Mouse (Mus musculus) liver, embryonic 14.5 days (tissue): Measurements from ENCODE around the gene Tle2. TPM values are rescaled to one million over a fixed set of nuclear protein-coding genes. Genes with fewer than 3 reads are reported as not detected.
A peak's percentile ranks its signal among the peaks of the same experiment; 100 is the strongest.

Experiments
- ATAC-seq: fragments of 200-750 bp; cut with Nextera tagmentation; 2 replicates; pipeline ENCODE4 v1.8.0; 2017; ENCODE audit warnings: moderate number of reproducible peaks, mild to moderate bottlenecking, moderate library complexity; ENCODE audit not compliant: insufficient read depth
- DNase-seq, 3 experiments: peaks; one replicate each; pipeline ENCODE4 v3.0.0-alpha.2; 2012 to 2013; ENCODE audit warnings: low read depth in 3 of 3, low spot score in 3 of 3
- H3K27ac ChIP-seq: fragments of 300-500 bp; sonication (generic); 2 replicates; pipeline ENCODE4 v1.5.1; 2014; ENCODE audit warnings: moderate library complexity, mild to moderate bottlenecking, control low read depth, inconsistent platforms
- H3K27me3 ChIP-seq: fragments of 300-500 bp; sonication (generic); 2 replicates; pipeline ENCODE4 v1.6.1; 2014; ENCODE audit warnings: mild to moderate bottlenecking, low read length, moderate library complexity; ENCODE audit not compliant: control insufficient read depth, insufficient read depth
- H3K36me3 ChIP-seq: fragments of 300-500 bp; sonication (generic); replicated peaks from 2 replicates; pipeline ENCODE4 v1.6.1; 2014; ENCODE audit warnings: low read depth; ENCODE audit not compliant: control insufficient read depth, insufficient read depth
- H3K4me1 ChIP-seq, 2 experiments: fragments of 200-500 bp in 1 of 2; fragments of 300-500 bp in 1 of 2; sonication (generic) in 1 of 2; replicated peaks; 2 replicates each; pipeline ENCODE4 v1.6.1; 2012 to 2014; ENCODE audit warnings: antibody characterized with exemption in 1 of 2, inconsistent platforms in 1 of 2, low read length in 1 of 2; ENCODE audit not compliant: control insufficient read depth in 2 of 2, insufficient read depth in 2 of 2
- H3K4me2 ChIP-seq: fragments of 300-500 bp; sonication (generic); 2 replicates; pipeline ENCODE4 v1.6.1; 2014; ENCODE audit warnings: low read depth, mild to moderate bottlenecking, control low read depth, moderate library complexity
- H3K4me3 ChIP-seq, 2 experiments: fragments of 200-500 bp in 1 of 2; fragments of 300-500 bp in 1 of 2; sonication (generic) in 1 of 2; 2 replicates each; pipeline ENCODE4 v1.5.1; 2012 to 2014; ENCODE audit warnings: low read depth in 2 of 2, low read length in 2 of 2, mild to moderate bottlenecking in 2 of 2, control low read depth in 1 of 2, inconsistent platforms in 1 of 2, moderate library complexity in 1 of 2; ENCODE audit not compliant: insufficient read depth in 1 of 2
- H3K9ac ChIP-seq: fragments of 300-500 bp; sonication (generic); replicated peaks from 2 replicates; pipeline ENCODE4 v1.6.1; 2014; ENCODE audit warnings: mild to moderate bottlenecking, control low read depth, moderate library complexity
- H3K9me3 ChIP-seq: fragments of 300-500 bp; sonication (generic); 2 replicates; pipeline ENCODE4 v1.6.1; 2016; ENCODE audit warnings: low read length, mixed read lengths; ENCODE audit not compliant: control insufficient read depth
- CTCF ChIP-seq: IDR thresholded peaks from 2 replicates; pipeline ENCODE4 v1.5.1; 2016; ENCODE audit warnings: antibody characterized with exemption, low read depth, control low read depth
- EP300 ChIP-seq: IDR thresholded peaks from 2 replicates; pipeline ENCODE4 v1.6.1; 2016; ENCODE audit warnings: antibody characterized with exemption, low read depth
- WGBS: fragments of 180-500 bp; shearing (Covaris S2); extraction: QIAGEN DNeasy Blood & Tissue Kit; methylation state at CpG from one replicate; pipeline ENCODE4 v1.1.7; 2014; ENCODE audit not compliant: insufficient replicate concordance; 5-methylcytosine and 5-hydroxymethylcytosine counted together
- polyA plus RNA-seq, 2 experiments: library from polyadenylated mRNA; depleted of rRNA in 1 of 2; stranded (reverse) in 1 of 2; unstranded in 1 of 2; fragments of >200 nt; fragmentation: Nextera tagmentation in 1 of 2; extraction: Ambion mirVana in 1 of 2; gene quantifications; 2 replicates each; pipeline versions ENCODE4 v1.2.1 to v1.2.3; 2012 to 2014

The Tle2 gene
- polyA plus RNA-seq, 2 experiments = 0.90 to 5.2 TPM

DNA sequence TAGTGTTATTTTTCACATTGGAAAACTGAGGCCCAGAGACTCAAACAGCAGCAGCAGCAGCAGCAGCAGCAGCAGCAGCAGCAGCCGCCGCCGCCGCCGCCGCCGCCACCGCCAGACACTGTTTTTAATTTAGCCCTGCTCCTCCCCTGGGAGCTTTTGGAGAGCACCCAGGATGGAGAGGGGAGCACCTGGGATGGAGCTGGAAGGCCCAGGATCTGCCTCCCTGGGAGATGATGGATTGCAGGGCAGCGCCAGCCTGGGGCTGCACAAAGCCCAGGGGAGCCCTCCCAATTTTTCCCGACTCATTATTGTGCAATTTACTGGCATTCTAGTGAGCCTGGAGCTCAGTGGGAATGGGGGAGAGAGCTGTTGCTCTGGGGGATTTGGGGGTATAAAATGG is 22.2 kb downstream of the Tle2 start:
- TF ChIP-seq CTCF (no peak), EP300 (no peak)
- H3K27ac ChIP-seq = no peak overlapping the region
- peak overlapping the region; percentile 44 for H3K4me2 ChIP-seq
- H3K27me3 ChIP-seq = peaks cover 15% of the 10 kb centered on the region
- no peaks in the 10 kb centered on the region for H3K9me3 ChIP-seq
- ATAC-seq (no peak), DNase-seq (no peak)
- peaks cover 15 to 32% of the 10 kb centered on the region in 2 experiments for H3K4me1 ChIP-seq
- H3K36me3 ChIP-seq = no peaks in the 10 kb centered on the region
- 23% methylated on average over 10 of the region's 10 CpGs for WGBS
- peak overlapping the region in 1 of 2 experiments; percentile 27; a peak in 1 of 4 replicates for H3K4me3 ChIP-seq
- H3K9ac ChIP-seq = no peak overlapping the region

GRCm38 (mm10) chr10:81597137-81597950 is 23.0 kb downstream of the Tle2 start:
- Histone ChIP-seq H3K4me2 (peak overlapping the region; percentile 44), H3K4me1 (peaks cover 16 to 36% of the 10 kb centered on the region in 2 experiments), H3K9me3 (no peaks in the 10 kb centered on the region), H3K27me3 (peaks cover 15% of the 10 kb centered on the region), H3K27ac (no peak overlapping the region), H3K9ac (no peak overlapping the region), H3K36me3 (no peaks in the 10 kb centered on the region), H3K4me3 (peak overlapping the region in 1 of 2 experiments; percentile 22; a peak in 1 of 4 replicates)
- no peak for DNase-seq
- TF ChIP-seq EP300 = no peak
- TF ChIP-seq CTCF = no peak
- no peak for ATAC-seq
- WGBS = 9% methylated on average over 12 of the region's 12 CpGs

- H3K36me3 ChIP-seq = no peaks in the 10 kb centered on the region
- H3K4me2 ChIP-seq = no peak overlapping the region
- ATAC-seq = no peak
- H3K9me3 ChIP-seq = no peaks in the 10 kb centered on the region
- no peak for DNase-seq
- peaks cover 16 to 43% of the 10 kb centered on the region in 2 experiments for H3K4me1 ChIP-seq
- TF ChIP-seq CTCF (no peak), EP300 (no peak)
- 37% methylated on average over 3 of the region's 3 CpGs for WGBS
- no peak overlapping the region for H3K9ac ChIP-seq
- H3K4me3 ChIP-seq = no peak overlapping the region
- no peak overlapping the region for H3K27ac ChIP-seq
- peaks cover 15% of the 10 kb centered on the region for H3K27me3 ChIP-seq
These were observed 24.0 kb downstream of the Tle2 start for GRCm38 (mm10) chr10:81598342-81598741.

GRCm38 (mm10) chr10:81598871-81599270 is 24.5 kb downstream of the Tle2 start:
- ATAC-seq (no peak), DNase-seq (no peak)
- TF ChIP-seq CTCF (no peak), EP300 (no peak)
- H3K9me3 ChIP-seq = no peaks in the 10 kb centered on the region
- H3K4me3 ChIP-seq = no peak overlapping the region
- no peaks in the 10 kb centered on the region for H3K36me3 ChIP-seq
- 44% methylated on average over 6 of the region's 6 CpGs for WGBS
- H3K27me3 ChIP-seq = peaks cover 15% of the 10 kb centered on the region
- no peak overlapping the region for H3K27ac ChIP-seq
- peaks cover 16 to 43% of the 10 kb centered on the region in 2 experiments for H3K4me1 ChIP-seq
- no peak overlapping the region for H3K9ac ChIP-seq
- H3K4me2 ChIP-seq = no peak overlapping the region

- no peak overlapping the region for H3K4me2 ChIP-seq
- peaks cover 18 to 44% of the 10 kb centered on the region in 2 experiments for H3K4me1 ChIP-seq
- TF ChIP-seq CTCF = no peak
- TF ChIP-seq EP300 = no peak
- H3K27me3 ChIP-seq = peaks cover 15% of the 10 kb centered on the region
- no peaks in the 10 kb centered on the region for H3K36me3 ChIP-seq
- H3K9me3 ChIP-seq = no peaks in the 10 kb centered on the region
- no peak overlapping the region for H3K4me3 ChIP-seq
- 63% methylated on average over 5 of the region's 5 CpGs for WGBS
- no peak for DNase-seq
- H3K9ac ChIP-seq = no peak overlapping the region
- no peak for ATAC-seq
- no peak overlapping the region for H3K27ac ChIP-seq
These were observed 25.3 kb downstream of the Tle2 start for GRCm38 (mm10) chr10:81599630-81600029.
